Mouse (Mus musculus): ENCODE measurements around the gene Ttc21a.

Ttc21a gene

DNA sequence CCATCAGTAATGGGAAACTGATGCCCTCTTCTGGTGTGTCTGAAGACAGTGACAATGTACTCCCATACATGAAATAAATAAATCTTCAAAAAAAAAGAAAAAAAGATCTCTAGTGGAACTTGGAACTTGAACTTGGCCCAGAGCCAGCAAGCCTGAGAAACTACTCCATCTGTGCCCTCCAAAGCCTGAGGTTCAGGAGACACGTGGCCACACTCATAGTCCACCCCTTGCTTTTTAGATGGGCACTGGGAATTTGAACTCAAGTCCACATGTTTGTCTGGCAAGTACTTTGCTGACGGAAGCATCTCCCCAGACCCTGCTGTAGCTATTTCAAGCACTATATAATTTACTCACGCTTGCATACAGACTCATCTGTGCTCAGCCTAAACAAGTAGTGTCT is 27.8 kb downstream of the Ttc21a start:
- TF ChIP-seq POU5F1 (IDR thresholded peaks at IDR 0.05; ENCODE audit: borderline replicate concordance, low read length) (no peak), NANOG (IDR thresholded peaks at IDR 0.05; ENCODE audit: borderline replicate concordance, low read length) (no peak), CTCF (conservative IDR thresholded peaks at IDR 0.05; ENCODE audit: low read length) (no peak)
- no peak overlapping the region for H3K4me3 ChIP-seq (replicated peaks; ENCODE audit: low read length)

DNA sequence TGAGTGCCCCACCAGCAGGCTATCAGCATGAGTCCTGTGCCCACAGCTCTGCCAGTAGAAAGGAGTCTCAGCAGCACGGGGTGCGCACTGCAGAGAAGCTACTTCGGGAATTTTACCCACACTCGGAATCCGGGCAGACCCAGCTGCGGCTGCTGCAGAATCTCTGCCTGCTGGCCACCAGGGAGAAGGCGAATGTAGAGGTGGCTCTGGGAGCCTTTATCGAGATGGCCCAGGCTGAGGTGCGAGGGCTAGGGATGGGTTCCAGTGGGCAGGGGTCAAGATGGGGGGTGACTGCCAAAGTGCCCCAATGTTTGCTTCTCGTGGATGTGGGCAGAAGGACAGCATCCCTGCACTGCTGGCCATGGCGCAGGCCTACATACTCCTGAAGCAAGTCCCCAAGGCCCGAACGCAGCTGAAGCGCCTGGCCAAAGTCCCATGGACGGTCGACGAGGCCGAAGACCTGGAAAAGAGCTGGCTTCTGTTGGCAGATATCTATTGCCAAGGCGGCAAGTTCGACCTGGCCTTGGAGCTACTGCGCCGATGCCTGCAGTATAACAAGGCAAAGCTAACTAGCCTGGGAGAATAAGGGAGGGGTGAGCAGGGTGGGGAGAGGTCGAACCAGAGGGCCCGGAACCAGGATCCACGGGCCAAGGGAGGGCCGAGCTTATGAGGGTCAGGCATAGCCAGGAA is 29.0 kb downstream of the Ttc21a start:
- Histone ChIP-seq H3K4me3 (replicated peaks; ENCODE audit: low read length) (no peak overlapping the region), H3K27me3 (ENCODE audit: insufficient read depth, low read length) (peaks cover 9% of the 10 kb centered on the region; the same call in 1 of the 2 replicates), H3K4me1 (replicated peaks; ENCODE audit: low read depth, low read length) (peaks cover 82% of the 10 kb centered on the region), H3K9me3 (ENCODE audit: low read length) (no peaks in the 10 kb centered on the region), H3K36me3 (ENCODE audit: insufficient read depth, low read length) (peaks cover 17% of the 10 kb centered on the region)
- TF ChIP-seq NANOG (IDR thresholded peaks at IDR 0.05; ENCODE audit: borderline replicate concordance, low read length) (no peak), POU5F1 (IDR thresholded peaks at IDR 0.05; ENCODE audit: borderline replicate concordance, low read length) (no peak), CTCF (conservative IDR thresholded peaks at IDR 0.05; ENCODE audit: low read length) (no peak)

More for the DNA sequence above, 27.8 kb downstream of the Ttc21a start:
- no peaks in the 10 kb centered on the region for H3K9me3 ChIP-seq (ENCODE audit: low read length)
- H3K4me1 ChIP-seq (replicated peaks; ENCODE audit: low read depth, low read length): peaks cover 82% of the 10 kb centered on the region
- H3K36me3 ChIP-seq (ENCODE audit: insufficient read depth, low read length): peaks cover 5% of the 10 kb centered on the region; the same call in 1 of the 2 replicates
- peaks cover 12% of the 10 kb centered on the region; the same call in 1 of the 2 replicates for H3K27me3 ChIP-seq (ENCODE audit: insufficient read depth, low read length)

DNA sequence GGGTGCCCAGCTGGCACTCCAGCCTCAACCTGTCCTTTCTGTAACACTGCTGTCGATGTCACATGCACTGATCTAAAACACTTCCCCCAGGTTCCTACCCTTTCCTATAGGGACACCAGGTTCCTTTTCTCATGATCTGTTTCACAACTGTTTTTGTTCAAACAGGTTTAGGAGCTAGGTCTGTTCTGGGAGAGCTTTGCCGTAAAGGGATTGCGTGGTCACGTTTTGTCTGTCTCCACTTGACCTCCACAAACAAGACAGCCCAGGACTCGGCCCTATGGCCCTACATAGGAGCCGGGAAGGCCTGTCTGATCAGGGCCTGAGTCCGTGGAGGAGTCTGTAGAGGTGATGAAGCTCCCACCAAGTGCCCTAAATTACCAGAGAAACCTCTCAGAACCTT is 32.4 kb downstream of the Ttc21a start:
- H3K9me3 ChIP-seq (ENCODE audit: low read length): no peaks in the 10 kb centered on the region
- H3K36me3 ChIP-seq (ENCODE audit: insufficient read depth, low read length): peaks cover 43% of the 10 kb centered on the region
- H3K4me3 ChIP-seq (replicated peaks; ENCODE audit: low read length): no peak overlapping the region
- H3K27me3 ChIP-seq (ENCODE audit: insufficient read depth, low read length): no peaks in the 10 kb centered on the region
- peaks cover 83% of the 10 kb centered on the region for H3K4me1 ChIP-seq (replicated peaks; ENCODE audit: low read depth, low read length)
- TF ChIP-seq CTCF (conservative IDR thresholded peaks at IDR 0.05; ENCODE audit: low read length) (no peak), POU5F1 (IDR thresholded peaks at IDR 0.05; ENCODE audit: borderline replicate concordance, low read length) (no peak), NANOG (IDR thresholded peaks at IDR 0.05; ENCODE audit: borderline replicate concordance, low read length) (no peak)

DNA sequence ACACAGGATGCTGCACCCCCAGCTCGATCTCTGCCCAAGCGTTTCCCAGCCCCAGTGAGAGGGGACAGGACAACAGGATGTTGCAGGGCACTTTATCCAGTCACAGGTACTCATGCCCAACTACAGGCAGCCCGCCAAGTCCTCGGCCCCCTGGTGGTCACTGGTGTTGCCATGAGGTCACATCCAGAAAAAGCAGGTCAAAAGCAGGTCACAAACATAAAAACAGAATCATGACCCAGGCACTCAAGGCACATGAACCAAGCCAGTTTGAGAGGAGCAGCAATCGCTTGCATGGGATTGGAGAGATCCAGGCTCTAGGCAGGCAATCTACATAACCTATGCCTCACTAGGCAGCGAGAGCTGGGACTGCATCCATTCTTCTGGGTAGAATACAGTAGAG is 32.8 kb downstream of the Ttc21a start:
- H3K36me3 ChIP-seq (ENCODE audit: insufficient read depth, low read length): peaks cover 47% of the 10 kb centered on the region

DNA sequence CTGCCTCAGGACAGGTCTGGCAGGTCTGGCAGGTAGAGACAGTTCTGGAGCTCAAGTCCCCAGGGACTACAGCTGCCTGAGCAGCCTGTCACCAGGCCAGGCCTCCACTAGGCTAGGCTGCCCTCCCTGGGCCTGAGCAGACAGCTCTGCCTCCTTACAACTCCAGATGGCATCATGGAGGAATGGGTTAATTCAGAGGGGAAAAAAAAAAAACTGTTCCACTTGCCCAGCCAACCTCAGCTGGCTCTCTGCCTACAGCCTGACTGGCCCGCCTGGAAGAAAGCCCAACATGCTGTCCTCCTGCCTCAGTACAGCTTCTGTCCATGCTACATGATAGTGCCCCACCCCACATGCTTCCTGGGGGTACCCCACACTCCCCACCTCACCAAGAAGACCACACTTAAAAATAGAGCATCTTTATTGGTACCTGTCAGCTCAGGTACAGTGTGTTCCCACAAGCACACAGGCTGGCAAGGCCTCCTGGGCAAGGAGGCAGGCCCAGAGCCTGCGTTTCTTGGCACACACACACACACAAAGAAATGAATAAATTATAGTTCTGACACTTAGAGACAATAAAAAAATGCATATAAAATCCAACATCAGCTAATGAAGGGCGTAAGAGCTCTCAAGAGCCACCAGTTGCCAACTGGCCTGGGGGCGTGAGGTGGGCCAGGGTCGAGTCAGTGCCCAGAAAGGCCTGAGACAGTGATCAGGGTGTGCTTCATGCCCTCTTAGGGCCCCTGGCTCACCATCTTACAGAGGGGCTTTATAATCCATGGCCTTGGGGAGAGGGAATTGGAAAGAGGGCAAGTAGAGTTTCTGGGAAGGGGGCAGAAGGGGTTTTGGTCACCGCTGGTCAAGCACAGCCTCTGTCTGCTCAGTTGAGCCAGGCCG is 33.6 kb downstream of the Ttc21a start:
- H3K9me3 ChIP-seq (ENCODE audit: low read length): no peaks in the 10 kb centered on the region
- no peaks in the 10 kb centered on the region for H3K27me3 ChIP-seq (ENCODE audit: insufficient read depth, low read length)
- H3K36me3 ChIP-seq (ENCODE audit: insufficient read depth, low read length): peaks cover 52% of the 10 kb centered on the region
- H3K4me3 ChIP-seq (replicated peaks; ENCODE audit: low read length): peak overlapping the region; percentile 50
- no peak for TF ChIP-seq CTCF (conservative IDR thresholded peaks at IDR 0.05; ENCODE audit: low read length)
- TF ChIP-seq NANOG (IDR thresholded peaks at IDR 0.05; ENCODE audit: borderline replicate concordance, low read length): no peak
- TF ChIP-seq POU5F1 (IDR thresholded peaks at IDR 0.05; ENCODE audit: borderline replicate concordance, low read length): no peak
- peaks cover 86% of the 10 kb centered on the region for H3K4me1 ChIP-seq (replicated peaks; ENCODE audit: low read depth, low read length)

More for the DNA sequence above, 32.8 kb downstream of the Ttc21a start:
- no peaks in the 10 kb centered on the region for H3K9me3 ChIP-seq (ENCODE audit: low read length)
- TF ChIP-seq CTCF (conservative IDR thresholded peaks at IDR 0.05; ENCODE audit: low read length): peak; percentile 57
- TF ChIP-seq NANOG (IDR thresholded peaks at IDR 0.05; ENCODE audit: borderline replicate concordance, low read length): no peak
- no peaks in the 10 kb centered on the region for H3K27me3 ChIP-seq (ENCODE audit: insufficient read depth, low read length)
- H3K4me1 ChIP-seq (replicated peaks; ENCODE audit: low read depth, low read length): peaks cover 87% of the 10 kb centered on the region
- no peak overlapping the region for H3K4me3 ChIP-seq (replicated peaks; ENCODE audit: low read length)

DNA sequence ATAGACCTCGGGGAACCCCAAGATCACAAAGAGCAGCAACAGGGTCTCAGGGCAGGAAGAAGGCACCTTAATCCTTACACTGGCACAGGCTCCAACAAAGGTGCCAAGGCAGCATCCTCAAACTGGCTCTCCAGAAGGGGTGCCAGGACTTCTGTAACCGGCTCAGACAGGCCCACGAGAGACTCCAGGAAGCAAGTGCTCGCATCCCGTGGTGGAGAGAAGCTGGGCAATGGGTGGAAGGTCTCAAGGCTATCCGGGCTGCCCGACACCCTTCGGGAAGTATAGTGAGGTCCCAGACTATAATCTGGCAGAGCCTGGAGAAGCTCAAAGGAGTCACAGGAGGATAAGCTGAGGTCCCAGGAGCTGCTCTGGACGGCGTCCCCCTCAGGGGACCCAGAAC is 34.8 kb downstream of the Ttc21a start:
- TF ChIP-seq CTCF (conservative IDR thresholded peaks at IDR 0.05; ENCODE audit: low read length) (no peak), POU5F1 (IDR thresholded peaks at IDR 0.05; ENCODE audit: borderline replicate concordance, low read length) (no peak), NANOG (IDR thresholded peaks at IDR 0.05; ENCODE audit: borderline replicate concordance, low read length) (no peak)
- H3K9me3 ChIP-seq (ENCODE audit: low read length): no peaks in the 10 kb centered on the region
- peaks cover 86% of the 10 kb centered on the region for H3K4me1 ChIP-seq (replicated peaks; ENCODE audit: low read depth, low read length)
- H3K4me3 ChIP-seq (replicated peaks; ENCODE audit: low read length): peak overlapping the region; percentile 50; the same call in 1 of the 2 replicates
- peaks cover 62% of the 10 kb centered on the region for H3K36me3 ChIP-seq (ENCODE audit: insufficient read depth, low read length)
- no peaks in the 10 kb centered on the region for H3K27me3 ChIP-seq (ENCODE audit: insufficient read depth, low read length)

DNA sequence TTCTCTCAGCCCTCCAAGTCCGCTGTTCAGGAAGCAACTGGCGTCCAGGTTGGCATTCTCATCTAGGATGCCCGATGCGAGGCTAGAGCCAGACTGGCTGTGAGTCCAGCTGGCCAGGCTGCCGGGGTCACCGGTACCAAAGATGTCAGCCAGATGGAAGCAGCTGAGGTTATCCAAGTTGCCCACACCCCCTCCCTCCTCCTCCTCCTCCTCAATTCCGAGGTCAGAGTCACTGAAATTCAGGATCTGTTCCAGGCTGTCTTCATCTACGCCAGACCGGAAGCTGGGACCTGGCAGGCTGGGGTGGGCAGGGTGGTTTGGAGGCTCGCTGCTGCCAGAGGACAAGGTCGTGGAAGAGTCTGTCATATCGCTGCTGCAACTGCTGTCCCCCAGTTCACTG is 35.2 kb downstream of the Ttc21a start:
- H3K9me3 ChIP-seq (ENCODE audit: low read length): no peaks in the 10 kb centered on the region
- H3K36me3 ChIP-seq (ENCODE audit: insufficient read depth, low read length): peaks cover 62% of the 10 kb centered on the region
- H3K27me3 ChIP-seq (ENCODE audit: insufficient read depth, low read length): no peaks in the 10 kb centered on the region
- TF ChIP-seq CTCF (conservative IDR thresholded peaks at IDR 0.05; ENCODE audit: low read length): no peak
- no peak for TF ChIP-seq POU5F1 (IDR thresholded peaks at IDR 0.05; ENCODE audit: borderline replicate concordance, low read length)
- TF ChIP-seq NANOG (IDR thresholded peaks at IDR 0.05; ENCODE audit: borderline replicate concordance, low read length): no peak
- H3K4me1 ChIP-seq (replicated peaks; ENCODE audit: low read depth, low read length): peaks cover 86% of the 10 kb centered on the region
- 0 out of 2 replicates have a peak overlapping the region, but pooled peaks have one; percentile 77 for H3K4me3 ChIP-seq (replicated peaks; ENCODE audit: low read length)

DNA sequence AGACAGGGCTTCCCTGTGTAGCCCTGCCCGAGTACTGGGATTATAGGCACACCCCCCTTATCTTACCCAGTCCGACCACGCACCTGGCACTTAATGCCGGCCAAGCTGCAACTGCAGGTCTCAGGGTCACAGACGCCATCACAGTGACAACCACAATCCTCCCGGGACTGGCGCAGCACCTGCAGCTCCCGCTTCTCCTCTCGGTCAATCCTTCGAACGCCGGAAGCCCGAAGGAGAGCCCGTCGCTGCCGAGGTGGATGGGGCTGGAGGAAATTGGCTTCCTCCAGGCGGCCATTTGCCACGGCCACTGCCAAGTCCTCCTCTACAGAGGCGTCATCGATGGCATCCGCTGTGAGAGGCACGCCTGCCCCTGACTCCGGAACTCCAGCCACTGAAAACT is 35.9 kb downstream of the Ttc21a start:
- no peak for TF ChIP-seq POU5F1 (IDR thresholded peaks at IDR 0.05; ENCODE audit: borderline replicate concordance, low read length)
- no peak for TF ChIP-seq CTCF (conservative IDR thresholded peaks at IDR 0.05; ENCODE audit: low read length)
- TF ChIP-seq NANOG (IDR thresholded peaks at IDR 0.05; ENCODE audit: borderline replicate concordance, low read length): no peak
- Histone ChIP-seq H3K9me3 (ENCODE audit: low read length) (no peaks in the 10 kb centered on the region), H3K4me3 (replicated peaks; ENCODE audit: low read length) (peak overlapping the region; percentile 77), H3K36me3 (ENCODE audit: insufficient read depth, low read length) (peaks cover 62% of the 10 kb centered on the region), H3K27me3 (ENCODE audit: insufficient read depth, low read length) (no peaks in the 10 kb centered on the region), H3K4me1 (replicated peaks; ENCODE audit: low read depth, low read length) (peaks cover 88% of the 10 kb centered on the region)
